Comparison of ENCODE assay signal across 25 mouse cellular contexts in the genomic region with DNA sequence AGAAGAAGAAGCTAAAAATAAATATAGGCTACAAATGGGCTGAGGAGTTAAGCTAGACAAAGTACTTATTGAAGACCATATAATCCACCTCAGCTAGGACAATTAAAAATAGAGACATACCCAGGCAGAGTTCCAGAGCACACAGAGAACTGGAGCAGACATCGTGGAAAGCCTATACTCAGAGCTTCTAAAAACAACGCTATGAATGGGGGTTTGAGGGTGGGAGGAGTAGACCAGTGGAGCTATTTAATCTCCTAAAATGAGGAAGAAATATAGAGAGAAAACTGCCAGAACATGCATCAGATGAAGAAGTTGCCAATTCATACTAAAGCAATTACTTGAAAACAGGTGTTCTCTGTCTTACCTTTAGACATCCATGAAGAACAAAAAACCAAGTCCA.
DNase-seq lines count a peak whose midpoint lies in the region; ATAC-seq and TF ChIP-seq lines count a peak whose summit lies in the region.
"Had no signal": no experiment of that assay in that cellular context is flagged by ENCODE, and none has a peak within 500 bp of the region (broad histone marks: within the 10 kb centered on the region; RNA-seq: fewer than 3 reads in every experiment).

No protein-coding gene starts in this region.

- no peak overlapping the region for H3K4me2 ChIP-seq in forebrain, embryonic 12.5 days
- H3K4me2 ChIP-seq: embryonic facial prominence, embryonic 15.5 days; forebrain, embryonic 15.5 days; heart, embryonic 11.5 days; heart, embryonic 15.5 days; hindbrain, embryonic 15.5 days had no signal

- no peak overlapping the region for H3K27ac ChIP-seq in left cerebral cortex, adult 2 months
- no peak overlapping the region for H3K27ac ChIP-seq in forebrain, embryonic 12.5 days
- H3K27ac ChIP-seq: embryonic facial prominence, embryonic 15.5 days; forebrain, embryonic 10.5 days; forebrain, embryonic 15.5 days; heart, embryonic 15.5 days; hindbrain, embryonic 15.5 days had no signal

- WGBS in forebrain, embryonic 12.5 days = 83% methylated on average over 2 of the region's 2 CpGs

- TF ChIP-seq CTCF in left cerebral cortex, adult 2 months (IDR thresholded peaks at IDR 0.05) = no peak

- ATAC-seq in frontal cortex, adult (ENCODE audit: low TSS enrichment) = peak; percentile 98
- no peak for ATAC-seq in forebrain, embryonic 12.5 days (ENCODE audit: low FRiP score)
- ATAC-seq: CD4-positive, CD25-positive, alpha-beta regulatory T cell, adult 4 months; forebrain, embryonic 15.5 days; intestine, embryonic 16.5 days had no signal

- H3K4me1 ChIP-seq in forebrain, embryonic 12.5 days = no peaks in the 10 kb centered on the region
- H3K4me1 ChIP-seq: embryonic facial prominence, embryonic 15.5 days; forebrain, embryonic 10.5 days; forebrain, embryonic 15.5 days; heart, embryonic 15.5 days; hindbrain, embryonic 15.5 days had no signal

- no peaks in the 10 kb centered on the region for H3K36me3 ChIP-seq in forebrain, embryonic 12.5 days (replicated peaks)
- H3K36me3 ChIP-seq: embryonic facial prominence, embryonic 15.5 days; forebrain, embryonic 10.5 days; forebrain, embryonic 15.5 days; G1E; heart, embryonic 15.5 days; hindbrain, embryonic 15.5 days had no signal

- H3K4me3 ChIP-seq in left cerebral cortex, adult 2 months = no peak overlapping the region
- no peak overlapping the region for H3K4me3 ChIP-seq in forebrain, embryonic 12.5 days (replicated peaks)
- H3K4me3 ChIP-seq: embryonic facial prominence, embryonic 15.5 days; erythroblast, embryonic 14.5 days; forebrain, embryonic 10.5 days; forebrain, embryonic 15.5 days; heart, embryonic 15.5 days; hindbrain, embryonic 15.5 days had no signal

- H3K27me3 ChIP-seq in forebrain, embryonic 12.5 days = no peaks in the 10 kb centered on the region
- H3K27me3 ChIP-seq: embryonic facial prominence, embryonic 15.5 days; forebrain, embryonic 15.5 days; heart, embryonic 15.5 days; hindbrain, embryonic 15.5 days had no signal

- no peaks in the 10 kb centered on the region for H3K9me3 ChIP-seq in forebrain, embryonic 12.5 days
- H3K9me3 ChIP-seq: embryonic facial prominence, embryonic 15.5 days; forebrain, embryonic 10.5 days; forebrain, embryonic 15.5 days; G1E; heart, embryonic 15.5 days; hindbrain, embryonic 15.5 days had no signal

- no peak overlapping the region for H3K9ac ChIP-seq in forebrain, embryonic 12.5 days
- H3K9ac ChIP-seq: embryonic facial prominence, embryonic 15.5 days; forebrain, embryonic 15.5 days; heart, embryonic 15.5 days; hindbrain, embryonic 15.5 days had no signal

- intact Hi-C loops in left cerebral cortex, adult 2 months (cut with DNase I) = no loop called here
- intact Hi-C loops in left cerebral cortex, postnatal 36 days (cut with DNase I) = no loop called here

- no peak for DNase-seq in frontal cortex, postnatal 10 days (ENCODE audit: low spot score in 2 of 2)
- peak; percentile 34 for DNase-seq in heart, adult 8-10 months (ENCODE audit: low spot score)
- no peak for DNase-seq in heart, adult 11 months
- DNase-seq in left cerebral cortex, adult 9 months (ENCODE audit: low spot score in 2 of 2) = peak; percentile 3 to 10
- no peak for DNase-seq in left cerebral cortex, adult 2 months (ENCODE audit: extremely low spot score in 1 of 2, low spot score in 2 of 2)
- DNase-seq in left cerebral cortex, postnatal 36 days (ENCODE audit: low spot score in 2 of 2) = peak; percentile 5 to 10
- DNase-seq: adrenal gland, postnatal 10 days; B cell, adult 2 months; cerebellum, adult 18-20 months; cerebellum, adult 9-11 months; cerebellum, postnatal 36 days; embryo, embryonic 11 days; gastrocnemius, postnatal 36 days had no signal

Comparison
In these comparisons a context has a peak if more than half of its experiments do, and no peak if none do; other contexts are left out.
1. DNase-seq: peak in heart, adult 8-10 months (single experiment), left cerebral cortex, adult 9 months (2 of 2) and left cerebral cortex, postnatal 36 days (2 of 2); none in frontal cortex, postnatal 10 days (0 of 2), heart, adult 11 months (single experiment) and left cerebral cortex, adult 2 months (0 of 2).